Mouse (Mus musculus): ENCODE results near the gene Dennd4c.
"Not testable (repeated sequence)": the region's sequence is repeated elsewhere in the genome, so short reads cannot be mapped to it uniquely, and the experiment has no call there.

Gene Dennd4c

GRCm38 (mm10) chr4:86777587-86777986 lies 29.2 kb downstream of the Dennd4c start:
- DNase-seq (ENCODE audit: low spot score in 2 of 2), result no peak

DNA sequence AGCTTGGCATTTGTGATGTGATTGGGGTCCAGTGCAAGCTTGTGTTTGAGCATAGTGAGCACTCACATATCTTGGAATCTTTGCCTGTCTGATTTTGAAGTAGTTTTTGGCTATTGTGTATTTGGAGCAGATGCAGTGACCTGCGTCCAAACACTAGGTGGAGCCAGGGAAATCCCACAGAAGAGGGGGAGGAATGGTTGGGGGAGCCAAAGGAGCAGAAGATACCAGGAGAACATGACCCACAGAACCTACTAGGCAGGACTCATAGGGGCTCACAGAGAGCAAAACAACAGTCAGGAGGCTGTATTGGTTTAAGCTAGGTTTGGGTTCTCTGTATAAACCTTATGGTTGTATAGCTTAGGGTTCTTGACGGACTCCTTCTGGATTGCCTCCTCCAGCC lies 62.2 kb downstream of the Dennd4c start:
- no peak for DNase-seq (ENCODE audit: low spot score in 2 of 2)

DNA sequence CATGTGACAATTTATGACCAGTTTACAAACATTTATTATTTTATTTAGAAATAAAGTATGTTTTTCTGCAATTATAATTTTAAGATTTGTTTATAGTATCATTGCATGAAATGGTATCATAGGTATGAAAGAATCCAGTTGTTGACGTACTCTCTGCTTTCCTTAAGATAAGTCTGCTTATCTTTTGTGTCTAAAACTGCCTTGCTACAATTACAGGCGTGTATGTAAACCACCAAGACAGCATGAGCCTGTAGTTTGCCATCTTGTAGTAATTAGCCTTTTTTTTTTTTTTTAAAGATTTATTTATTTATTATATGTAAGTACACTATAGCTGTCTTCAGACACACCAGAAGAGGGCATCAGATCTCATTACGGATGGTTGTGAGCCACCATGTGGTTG lies 66.5 kb downstream of the Dennd4c start:
- DNase-seq (ENCODE audit: low spot score in 2 of 2), result no peak

GRCm38 (mm10) chr4:86823169-86823568 lies 74.8 kb downstream of the Dennd4c start:
- peak in 1 of 2 experiments; percentile 68 for DNase-seq (ENCODE audit: low spot score in 2 of 2)

DNA sequence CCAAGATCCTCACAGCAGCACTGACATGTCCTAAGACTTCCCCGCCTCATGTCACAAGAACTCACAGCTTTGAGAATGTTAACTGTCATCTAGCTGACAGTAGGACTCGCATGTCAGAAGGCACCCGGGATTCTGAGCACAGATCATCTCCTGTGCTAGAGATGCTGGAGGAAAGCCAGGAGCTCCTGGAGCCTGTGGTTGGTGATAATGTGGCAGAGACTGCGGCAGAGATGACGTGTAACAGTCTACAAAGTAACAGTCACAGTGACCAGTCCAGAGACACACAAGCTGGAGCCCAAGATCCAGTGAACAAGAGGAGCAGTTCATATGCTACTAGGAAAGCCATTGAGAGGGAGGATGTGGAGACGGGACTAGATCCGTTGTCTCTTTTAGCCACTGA lies 76.8 kb downstream of the Dennd4c start:
- DNase-seq (ENCODE audit: low spot score in 2 of 2), result no peak

DNA sequence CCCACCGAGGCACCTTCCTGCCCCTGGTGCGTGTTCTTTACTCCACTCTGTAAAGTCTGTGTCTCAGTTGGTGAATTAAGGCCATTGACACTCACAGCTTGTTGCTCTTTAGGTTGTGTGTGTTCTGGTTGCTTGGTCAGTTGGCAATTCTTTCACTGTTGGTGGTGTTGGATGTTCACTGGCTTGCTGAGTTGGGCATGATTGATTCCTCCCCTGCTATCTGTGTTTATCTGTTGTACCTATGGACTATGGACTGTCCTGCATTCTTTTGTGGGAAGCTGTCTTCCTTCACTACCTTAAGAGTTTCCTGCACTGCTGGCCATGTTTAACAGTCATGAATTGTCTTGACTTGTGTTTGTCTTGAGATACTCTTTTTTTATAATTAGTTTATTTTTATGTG lies 83.5 kb downstream of the Dennd4c start:
- DNase-seq (ENCODE audit: low spot score in 2 of 2), result no peak

- DNase-seq (ENCODE audit: low spot score in 2 of 2), result not testable (repeated sequence)
These were observed 92.8 kb downstream of the Dennd4c start for GRCm38 (mm10) chr4:86841141-86841540.

GRCm38 (mm10) chr4:86845384-86845783 lies 97.0 kb downstream of the Dennd4c start:
- DNase-seq (ENCODE audit: low spot score in 2 of 2), result no peak

- no peak for DNase-seq (ENCODE audit: low spot score in 2 of 2)
These were observed 98.9 kb downstream of the Dennd4c start for GRCm38 (mm10) chr4:86847246-86847645.

DNA sequence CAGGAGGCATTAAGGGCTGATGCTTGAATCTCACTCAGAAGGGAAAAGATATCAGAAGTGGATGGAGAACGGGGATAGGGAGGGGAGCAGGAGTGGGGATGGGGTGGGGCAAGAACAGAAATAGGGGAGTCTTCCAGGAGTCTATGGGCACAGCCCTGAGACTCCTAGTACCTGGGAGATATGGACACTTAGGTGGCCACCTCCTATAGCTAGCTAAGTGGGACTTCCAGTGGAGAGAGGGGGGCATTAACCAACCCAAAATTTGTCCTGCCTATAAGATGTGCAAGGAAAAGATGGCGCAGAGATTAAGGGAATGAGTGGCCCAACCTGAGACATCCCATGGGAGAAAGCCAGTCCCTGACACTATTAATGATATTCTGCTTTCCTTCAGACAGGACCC lies 103.0 kb downstream of the Dennd4c start:
- DNase-seq (ENCODE audit: low spot score in 2 of 2), result no peak

DNA sequence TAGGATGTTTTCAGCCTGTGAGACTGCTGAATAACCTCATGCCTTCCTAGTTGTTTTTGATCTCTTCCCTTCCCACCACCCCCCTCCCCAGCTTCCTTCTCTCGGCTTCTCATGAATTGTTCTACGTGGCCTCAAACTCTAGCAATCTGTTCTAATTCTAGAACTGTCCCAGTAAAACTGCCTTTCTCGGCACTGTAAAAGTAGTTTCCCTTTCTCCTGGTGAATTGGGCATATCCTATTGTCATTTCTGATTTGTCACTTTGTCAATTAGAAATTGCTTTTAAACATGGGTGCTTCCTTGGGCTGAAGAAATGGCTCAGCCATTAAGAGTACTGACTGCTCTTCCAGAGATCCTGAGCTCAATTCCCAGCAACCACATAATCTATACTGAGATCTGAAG lies 103.7 kb downstream of the Dennd4c start:
- DNase-seq (ENCODE audit: low spot score in 2 of 2), result no peak

DNA sequence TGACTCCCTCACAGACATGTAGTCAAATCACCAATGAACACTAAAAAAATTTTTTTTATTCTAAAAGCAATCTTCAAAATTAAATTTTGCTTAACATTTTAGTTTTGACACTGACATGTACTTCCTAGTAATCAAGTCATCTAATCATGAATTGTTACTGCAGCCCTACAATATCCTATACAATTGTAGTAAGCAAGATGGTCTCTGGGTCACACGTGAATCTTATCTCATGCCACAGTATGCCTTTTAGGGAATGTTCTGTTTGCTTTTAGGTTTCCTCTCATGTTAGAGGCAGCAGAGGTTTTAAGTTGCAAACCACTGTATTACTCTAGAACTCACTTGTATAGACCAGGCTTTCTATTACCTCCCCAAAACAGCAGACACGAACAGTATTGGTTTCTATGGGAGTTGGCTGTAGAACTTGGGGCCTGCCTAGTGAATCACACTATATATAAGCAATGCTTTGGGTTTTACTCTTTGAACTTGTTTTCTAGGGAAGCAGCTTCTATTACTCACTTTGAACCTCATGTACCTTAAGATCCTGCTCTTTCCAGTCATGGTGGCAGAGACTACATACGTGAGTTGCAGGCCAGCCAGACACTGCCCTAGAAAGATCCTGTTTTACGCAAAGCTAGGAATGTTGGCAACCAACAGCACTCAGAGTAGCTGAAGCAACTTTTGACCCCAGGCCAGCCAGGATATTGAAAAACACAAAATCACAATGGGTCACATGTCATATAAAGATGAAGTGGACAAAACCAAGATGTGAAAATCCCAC lies 104.6 kb downstream of the Dennd4c start:
- no peak for DNase-seq (ENCODE audit: low spot score in 2 of 2)

- no peak for DNase-seq (ENCODE audit: low spot score in 2 of 2)
These were observed 108.2 kb downstream of the Dennd4c start for GRCm38 (mm10) chr4:86856304-86857112.

DNA sequence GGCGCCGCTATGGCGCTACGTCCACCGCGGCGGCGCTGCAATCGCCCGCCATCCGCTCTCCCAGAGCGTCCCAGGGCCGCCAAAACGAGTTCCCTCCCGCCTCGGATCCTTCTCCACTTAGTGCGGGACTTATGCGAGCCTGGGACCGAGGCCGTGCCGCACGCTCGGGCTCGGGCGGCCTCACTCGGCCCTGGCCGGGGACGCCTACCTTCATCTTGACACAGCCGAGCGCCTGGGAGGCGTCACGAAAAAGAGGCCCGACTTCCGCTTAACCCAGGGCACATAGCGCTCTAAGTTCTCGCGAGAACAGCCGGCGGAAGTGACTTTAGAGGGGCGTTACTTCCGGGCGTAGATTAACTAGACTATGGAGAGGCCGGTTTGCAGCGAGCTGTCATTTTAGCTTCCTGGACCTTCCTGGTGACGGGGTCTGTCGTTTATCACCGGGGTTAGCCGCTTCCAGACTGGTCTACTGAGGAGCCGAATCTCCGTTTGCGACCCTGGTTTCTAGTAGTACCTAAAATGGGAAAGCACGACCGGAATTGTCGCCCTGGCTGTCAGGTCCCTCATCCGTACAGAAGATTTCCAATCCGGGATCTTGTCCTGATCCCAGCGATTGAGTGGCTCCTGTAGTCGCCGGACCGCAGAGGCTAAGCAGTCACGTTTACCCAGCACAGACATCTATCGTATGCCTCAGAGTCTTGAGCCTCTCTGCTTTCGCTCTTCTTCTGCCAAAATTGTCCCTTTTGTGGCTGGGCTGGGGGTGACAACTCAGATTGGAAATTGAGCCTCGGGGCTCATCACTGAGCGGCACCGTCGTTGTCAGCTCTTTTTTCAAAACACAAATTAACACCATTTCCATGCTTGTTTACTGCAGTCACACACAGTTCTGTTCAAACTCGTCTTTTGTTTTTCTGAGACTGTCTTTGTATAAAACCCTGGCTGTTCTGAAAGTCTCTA lies 109.0 kb downstream of the Dennd4c start, which contains the start of gene Rps6:
Gene Rps6 (minus strand): TSS at position 300 of the 957 bp plus-strand sequence.
- peak; percentile 92 to 95 for DNase-seq (ENCODE audit: low spot score in 2 of 2)

- DNase-seq (ENCODE audit: low spot score in 2 of 2), result no peak
These were observed 109.7 kb downstream of the Dennd4c start for GRCm38 (mm10) chr4:86858070-86858440.

GRCm38 (mm10) chr4:86864087-86864486 lies 115.7 kb downstream of the Dennd4c start:
- no peak for DNase-seq (ENCODE audit: low spot score in 2 of 2)

DNA sequence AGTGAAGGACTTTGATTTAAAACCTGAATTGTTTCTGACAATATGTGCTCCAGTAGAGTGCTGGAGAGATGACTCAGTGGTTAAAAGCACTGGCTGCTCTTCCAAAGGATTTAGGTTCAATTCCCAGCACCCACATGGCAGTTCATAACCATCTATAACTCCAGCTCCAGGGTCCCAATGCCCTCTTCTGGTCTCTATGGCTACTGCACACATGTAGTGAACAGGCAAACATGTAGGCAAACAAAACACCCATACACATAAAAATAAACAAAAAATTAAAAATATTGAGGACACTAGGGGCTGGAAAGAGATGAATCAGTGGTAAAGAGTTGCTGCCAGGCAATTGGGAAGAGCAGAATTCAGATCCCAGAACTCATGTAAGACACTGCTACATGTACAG lies 123.6 kb downstream of the Dennd4c start:
- DNase-seq (ENCODE audit: low spot score in 2 of 2), result no peak

- no peak for DNase-seq (ENCODE audit: low spot score in 2 of 2)
These were observed 124.7 kb downstream of the Dennd4c start for GRCm38 (mm10) chr4:86873072-86873471.

GRCm38 (mm10) chr4:86874146-86874847 lies 125.9 kb downstream of the Dennd4c start, which contains the start of gene Acer2:
TSS of gene Acer2 (plus strand) at chr4:86874396.
- peak; percentile 84 to 88 for DNase-seq (ENCODE audit: low spot score in 2 of 2)

DNA sequence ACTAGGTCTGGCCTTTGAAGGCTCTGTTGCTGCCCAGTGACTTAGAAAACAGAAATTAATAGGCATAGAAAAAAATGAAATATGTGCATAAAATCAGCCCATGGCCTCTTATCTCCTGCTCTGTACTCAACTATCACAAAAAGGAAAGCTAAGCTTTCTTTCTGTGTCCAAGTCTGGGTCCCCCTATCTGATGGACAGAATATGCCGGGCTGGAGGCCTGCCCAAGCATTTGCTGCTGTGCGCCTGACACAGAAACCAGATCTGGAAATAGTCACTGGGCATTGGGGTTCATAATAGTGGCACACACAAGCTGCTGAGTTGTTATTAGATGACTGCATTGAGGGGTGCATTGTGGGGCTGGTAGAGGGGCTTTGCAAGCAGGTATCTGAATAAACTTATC lies 131.1 kb downstream of the Dennd4c start:
- DNase-seq (ENCODE audit: low spot score in 2 of 2), result no peak

DNA sequence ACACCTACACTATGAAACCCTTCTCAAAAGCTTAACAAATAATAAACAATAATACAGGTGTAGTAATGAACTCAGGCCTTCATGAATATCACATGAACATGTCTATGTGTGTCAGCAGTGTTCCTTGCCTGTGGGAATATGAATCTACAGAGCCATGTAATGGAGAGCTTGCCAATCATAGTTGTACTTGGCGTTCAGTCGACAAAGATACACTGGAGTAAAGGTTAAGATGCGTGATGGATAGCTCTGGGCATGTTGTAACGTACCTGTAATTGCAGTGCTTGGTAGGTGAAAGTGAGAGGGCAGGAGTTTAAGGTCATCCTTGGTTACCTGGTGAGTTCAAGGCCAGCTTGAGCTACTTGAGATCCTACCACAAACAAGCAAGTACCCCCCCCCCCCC lies 132.8 kb downstream of the Dennd4c start:
- no peak for DNase-seq (ENCODE audit: low spot score in 2 of 2)
